Mouse (Mus musculus) bone marrow, adult 2 months (tissue): ENCODE data around the gene Upk3a.

Experiments
- CTCF ChIP-seq: fragments of 200-500 bp; IDR thresholded peaks from 2 replicates; pipeline ENCODE4 v1.5.1; 2011; ENCODE audit warnings: low read length, control low read depth; ENCODE audit not compliant: control insufficient read depth, insufficient read depth
- POLR2A ChIP-seq: fragments of 200-500 bp; IDR thresholded peaks from 2 replicates; pipeline ENCODE4 v1.6.1; 2011; ENCODE audit warnings: low read depth, mild to moderate bottlenecking, control low read depth, low read length, borderline replicate concordance; ENCODE audit not compliant: control insufficient read depth

DNA sequence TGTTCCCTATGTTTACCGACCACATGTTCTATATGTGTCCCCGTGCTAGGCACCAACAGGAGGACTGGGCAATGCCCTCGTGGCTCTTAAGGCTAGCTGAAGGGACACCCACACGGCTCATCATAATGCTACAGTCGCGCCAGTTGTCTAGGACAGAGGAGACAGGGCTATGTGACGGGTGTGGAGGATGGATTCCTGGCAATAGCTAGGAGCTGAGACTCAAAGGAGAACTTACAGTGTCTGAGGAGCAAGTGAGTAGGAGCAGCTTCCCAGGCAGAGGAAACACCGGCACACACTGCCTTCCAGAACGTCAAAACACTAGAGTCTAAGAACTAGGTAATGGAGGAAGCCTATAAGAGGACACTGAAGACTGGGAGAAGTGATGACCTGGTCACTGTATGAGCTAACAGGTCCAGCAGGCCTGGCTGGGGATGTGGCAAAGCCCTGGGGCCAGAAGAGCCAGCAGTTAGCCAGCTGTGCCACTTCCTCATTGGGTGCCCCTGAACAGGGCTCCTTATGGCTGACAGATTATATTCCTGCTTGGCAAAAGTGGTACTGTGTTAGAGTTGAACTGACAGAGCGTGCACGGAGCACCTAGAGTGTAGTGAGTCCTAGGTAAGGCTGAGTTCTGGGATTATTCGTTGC is 31.3 kb upstream of the Upk3a start:
- TF ChIP-seq POLR2A (no peak), CTCF (no peak)
